Mouse (Mus musculus): ENCODE measurements around the gene Kmt5c.
"Not testable (repeated sequence)": the region's sequence is repeated elsewhere in the genome, so short reads cannot be mapped to it uniquely, and the experiment has no call there.

Gene Kmt5c

DNA sequence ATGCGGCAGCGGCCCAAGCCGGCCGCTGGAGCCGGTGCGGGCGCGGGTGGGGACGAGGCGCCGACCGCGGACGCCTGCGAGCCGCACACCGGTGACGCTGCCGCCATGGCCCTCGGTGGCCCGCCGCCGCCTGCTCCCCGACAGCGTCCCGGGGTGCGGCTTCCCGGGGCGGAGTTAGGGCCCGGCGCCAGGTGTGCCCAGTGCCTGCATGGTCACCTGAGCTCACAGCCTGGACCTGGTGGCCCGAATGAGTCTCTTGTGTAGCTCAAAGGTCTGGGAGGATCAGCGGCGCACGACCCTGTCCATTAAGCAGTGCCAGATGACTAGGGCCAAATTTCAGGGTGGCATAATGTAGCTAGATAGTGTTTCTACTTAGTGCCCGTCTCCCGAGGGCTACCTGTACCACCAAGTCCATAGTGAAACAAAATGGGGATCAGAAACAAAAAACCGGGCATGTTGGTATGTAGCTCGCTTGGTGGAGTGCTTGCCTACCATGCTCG is 49.6 kb downstream of the Kmt5c start, which contains the start of gene Tmem238:
Gene Tmem238 (minus strand): TSS at position 221 of the 500 bp plus-strand sequence.
- no peak for DNase-seq (ENCODE audit: low read depth, low spot score)

DNA sequence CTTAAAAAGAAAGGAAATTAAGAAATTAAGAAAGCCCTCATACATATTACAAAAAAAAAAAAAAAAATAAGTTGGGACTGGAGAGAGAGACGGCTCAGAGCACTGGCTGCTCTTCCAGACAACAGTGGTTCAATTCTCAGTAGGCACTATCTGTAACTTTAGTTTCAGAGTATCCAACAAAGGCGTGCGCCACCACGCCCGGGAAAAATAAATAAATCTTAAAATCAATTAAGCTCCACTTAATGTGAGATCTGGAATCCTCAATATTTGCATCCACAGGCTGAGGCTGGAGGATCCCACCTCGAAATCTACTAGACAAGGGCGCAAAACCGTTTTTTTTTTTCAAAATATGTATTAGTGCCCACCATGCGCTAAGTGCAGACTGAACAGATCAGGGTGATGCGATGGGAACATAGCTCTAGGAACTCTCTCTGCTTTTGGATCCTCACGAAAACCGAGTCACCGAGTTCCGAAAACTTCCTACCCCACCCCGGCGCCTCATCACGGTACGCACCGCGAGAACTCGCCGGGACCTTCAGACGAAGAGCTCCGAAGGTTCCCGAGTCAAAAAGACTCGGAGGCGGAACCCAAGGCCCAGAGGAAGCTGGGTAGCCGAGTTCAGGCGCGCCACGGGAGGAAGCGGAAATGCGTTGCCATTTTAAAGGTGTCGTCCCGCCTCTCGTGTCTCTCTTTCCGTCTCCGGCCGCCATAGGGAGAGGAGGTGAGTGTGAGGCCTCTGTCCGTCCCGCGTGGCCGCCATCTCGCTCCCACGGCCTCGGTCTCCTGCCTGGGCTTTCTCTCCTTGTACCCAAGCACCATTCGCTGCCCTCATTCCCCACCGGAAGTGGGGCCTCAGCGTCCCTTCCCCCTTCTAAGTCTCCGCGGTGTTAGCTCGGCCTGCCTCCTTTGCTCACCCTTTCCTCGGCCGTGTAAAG is 52.6 kb downstream of the Kmt5c start, which contains the start of gene Rpl28:
Gene Rpl28 (plus strand): TSS at position 597 of the 935 bp plus-strand sequence.
- DNase-seq (ENCODE audit: low read depth, low spot score): peak; percentile 98

DNA sequence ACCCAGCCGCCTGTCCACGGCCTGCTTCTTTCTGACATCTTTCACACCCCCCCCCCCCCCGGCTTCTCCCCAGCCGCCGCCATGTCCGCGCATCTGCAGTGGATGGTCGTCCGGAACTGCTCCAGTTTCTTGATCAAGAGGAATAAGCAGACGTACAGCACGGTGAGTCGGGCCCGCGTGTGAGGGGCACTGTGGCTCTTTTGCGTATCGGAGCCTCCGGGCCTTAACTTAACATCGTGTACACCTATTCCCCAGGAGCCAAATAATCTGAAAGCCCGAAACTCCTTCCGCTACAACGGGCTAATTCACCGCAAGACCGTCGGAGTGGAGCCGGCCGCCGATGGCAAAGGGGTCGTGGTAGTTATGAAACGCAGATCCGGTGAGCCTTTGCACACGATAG is 53.3 kb downstream of the Kmt5c start:
- DNase-seq (ENCODE audit: low read depth, low spot score): not testable (repeated sequence)

DNA sequence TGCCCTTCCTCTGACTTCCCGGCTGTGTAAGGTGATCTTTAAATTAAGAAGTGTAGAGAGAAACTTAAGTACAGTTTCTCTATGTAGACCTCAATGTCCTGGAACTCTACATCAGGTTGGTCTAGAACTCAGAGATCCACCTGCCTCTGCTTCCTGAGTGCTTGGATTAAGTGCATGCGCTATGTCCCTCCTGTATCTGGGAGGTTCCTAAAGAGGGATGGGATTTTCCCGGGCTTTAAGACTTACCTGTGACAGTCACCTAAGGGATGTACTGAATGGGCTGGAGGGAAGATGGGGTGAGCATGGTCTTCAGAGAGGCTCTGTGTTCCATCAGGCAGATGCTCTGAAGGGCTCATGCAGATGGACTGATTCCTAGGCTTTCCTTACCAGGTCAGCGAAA is 53.8 kb downstream of the Kmt5c start:
- no peak for DNase-seq (ENCODE audit: low read depth, low spot score)

DNA sequence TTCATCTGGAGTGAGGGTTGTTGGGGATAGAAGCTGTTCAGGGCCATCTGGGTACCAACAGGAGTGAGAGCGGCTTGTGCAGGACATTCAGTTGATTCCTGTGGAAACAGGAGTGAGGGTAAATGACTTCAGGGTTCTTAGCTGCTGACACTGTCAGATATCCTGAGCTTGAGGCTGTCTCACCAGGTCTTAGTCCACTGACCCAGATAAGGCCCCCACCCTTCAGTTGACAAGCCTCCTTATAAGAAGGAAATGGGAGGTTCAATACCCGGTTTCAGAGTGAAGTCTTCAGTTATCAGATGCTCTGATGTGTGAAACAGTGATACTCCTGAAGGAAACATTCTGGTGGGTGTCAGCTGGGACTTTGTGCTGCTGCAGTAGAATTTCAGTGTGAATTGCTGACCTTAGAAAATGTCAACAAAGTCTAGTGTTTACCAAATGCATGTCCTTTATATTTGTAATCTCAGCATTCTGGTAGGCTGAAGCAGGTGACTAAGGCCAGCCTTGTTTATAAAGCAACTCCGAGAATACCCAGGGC is 54.8 kb downstream of the Kmt5c start:
- DNase-seq (ENCODE audit: low read depth, low spot score): no peak

DNA sequence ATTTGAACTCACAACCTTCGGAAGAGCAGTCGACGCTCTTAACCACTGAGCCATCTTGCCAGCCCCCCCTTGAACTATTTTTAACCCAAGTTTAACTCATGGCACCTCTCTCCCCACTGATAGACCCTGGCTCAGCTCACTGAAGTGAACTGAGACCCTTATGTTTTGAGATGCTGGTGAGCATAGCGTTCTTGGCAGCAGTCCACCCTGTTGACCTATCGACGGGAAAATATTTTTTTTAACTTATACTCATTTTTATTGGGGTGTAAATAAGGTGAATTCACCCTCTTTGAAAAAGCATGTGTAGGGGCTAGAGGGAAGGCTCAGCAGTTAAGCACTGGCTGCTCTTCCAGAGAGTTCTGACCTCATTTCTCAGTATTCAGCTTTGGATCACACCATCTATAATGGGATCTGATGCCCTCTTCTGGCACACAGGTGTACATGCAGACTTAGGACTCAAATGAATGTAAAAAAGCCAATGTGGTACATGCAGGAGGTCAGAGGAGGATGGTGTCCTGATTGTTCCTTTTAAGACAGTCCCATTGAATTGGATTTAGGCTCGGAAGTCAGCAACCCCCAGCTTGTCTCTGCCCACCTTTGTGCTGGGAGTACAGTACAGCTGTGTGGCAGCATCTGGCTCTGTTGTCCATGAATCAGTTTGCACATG is 56.0 kb downstream of the Kmt5c start:
- DNase-seq (ENCODE audit: low read depth, low spot score): peak; percentile 48
